Comparison of ENCODE assay signal across 31 mouse cellular contexts in the genomic region with DNA sequence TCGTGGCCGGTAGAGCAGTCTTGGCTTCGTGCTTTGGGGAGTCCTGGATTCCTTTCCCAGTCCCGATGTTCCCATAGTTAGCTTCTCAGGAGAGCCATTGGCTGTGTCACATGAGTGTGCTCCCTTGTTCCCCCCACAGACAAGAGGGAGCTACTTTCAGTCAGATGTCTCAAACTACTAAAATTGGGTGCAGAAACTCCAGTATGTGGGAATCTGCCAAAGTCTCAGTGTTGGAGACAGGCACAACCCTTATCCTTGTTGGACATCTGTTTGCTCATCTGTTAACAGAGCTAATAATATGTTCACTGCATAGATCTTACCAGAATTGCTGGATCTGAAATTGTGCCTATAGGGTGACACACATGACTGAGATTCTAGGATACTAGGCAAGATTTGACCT. TPM values are rescaled to one million over a fixed set of nuclear protein-coding genes. Genes with fewer than 3 reads are reported as not detected.
"Had no signal": no experiment of that assay in that cellular context is flagged by ENCODE, and none has a peak within 500 bp of the region (broad histone marks: within the 10 kb centered on the region; RNA-seq: fewer than 3 reads in every experiment).

No protein-coding gene starts in this region.

- H3K4me3 ChIP-seq: gastrocnemius, adult 2 months; heart, embryonic 10.5 days; heart, embryonic 12.5 days; hindbrain, embryonic 10.5 days; hindbrain, embryonic 12.5 days; intestine, embryonic 15.5 days; kidney, embryonic 15.5 days; limb, embryonic 13.5 days; limb, embryonic 15.5 days; liver, embryonic 12.5 days had no signal

- H3K4me1 ChIP-seq: heart, embryonic 10.5 days; heart, embryonic 12.5 days; hindbrain, embryonic 10.5 days; hindbrain, embryonic 12.5 days; intestine, embryonic 15.5 days; kidney, embryonic 15.5 days; limb, embryonic 13.5 days; limb, embryonic 15.5 days; liver, embryonic 12.5 days had no signal

- H3K36me3 ChIP-seq: heart, embryonic 10.5 days; heart, embryonic 12.5 days; hindbrain, embryonic 10.5 days; hindbrain, embryonic 12.5 days; intestine, embryonic 15.5 days; kidney, embryonic 15.5 days; limb, embryonic 13.5 days; limb, embryonic 15.5 days; liver, embryonic 12.5 days had no signal

- H3K4me2 ChIP-seq: heart, embryonic 12.5 days; hindbrain, embryonic 12.5 days; hindbrain, embryonic 14.5 days; intestine, embryonic 15.5 days; kidney, embryonic 15.5 days; limb, embryonic 13.5 days; limb, embryonic 15.5 days; liver, embryonic 12.5 days had no signal

- H3K9me3 ChIP-seq: heart, embryonic 10.5 days; heart, embryonic 12.5 days; hindbrain, embryonic 10.5 days; hindbrain, embryonic 12.5 days; intestine, embryonic 15.5 days; kidney, embryonic 15.5 days; limb, embryonic 13.5 days; limb, embryonic 15.5 days; liver, embryonic 12.5 days had no signal

- H3K27ac ChIP-seq: gastrocnemius, adult 2 months; heart, embryonic 10.5 days; hindbrain, embryonic 10.5 days; hindbrain, embryonic 12.5 days; hindbrain, embryonic 14.5 days; intestine, embryonic 15.5 days; kidney, embryonic 15.5 days; kidney, postnatal 0 days; limb, embryonic 13.5 days; limb, embryonic 15.5 days; liver, embryonic 12.5 days; liver, embryonic 14.5 days had no signal

- H3K27me3 ChIP-seq: heart, embryonic 12.5 days; hindbrain, embryonic 12.5 days; intestine, embryonic 15.5 days; kidney, embryonic 15.5 days; limb, embryonic 13.5 days; limb, embryonic 15.5 days; liver, embryonic 12.5 days had no signal

- DNase-seq: gastrocnemius, adult 2 months; gastrocnemius, postnatal 10 days; gastrocnemius, postnatal 25 days; heart, adult 18-20 months; heart, postnatal 10 days; heart, postnatal 4 days; kidney, adult 18-20 months; kidney, adult 8-10 months; kidney, postnatal 14 days; kidney, postnatal 36 days; layer of hippocampus, postnatal 36 days; left cerebral cortex, postnatal 4 days had no signal

- H3K9ac ChIP-seq: heart, embryonic 12.5 days; hindbrain, embryonic 12.5 days; hindbrain, embryonic 14.5 days; intestine, embryonic 15.5 days; kidney, embryonic 15.5 days; limb, embryonic 13.5 days; limb, embryonic 15.5 days; liver, embryonic 12.5 days; liver, embryonic 14.5 days had no signal

- ATAC-seq: hindbrain, embryonic 16.5 days; inflammation-experienced regulatory T-cells, adult 6 months; intestine, embryonic 15.5 days; intestine, postnatal 0 days; liver, embryonic 12.5 days had no signal

RNA-seq across cellular contexts. Expression of gene Tnr, which starts 21.7 kb away (rescaled TPM):
- total RNA-seq: gastrocnemius, adult 2 months; granulocyte monocyte progenitor cell, adult 5-6 weeks; liver, adult 2 months had no signal
- polyA plus RNA-seq: heart, embryonic 12.5 days; heart, embryonic 14.5 days; kidney, embryonic 15.5 days; kidney, postnatal 0 days; limb, embryonic 11.5 days; liver, adult 2 months had no signal
